Mouse (Mus musculus): Measurements from ENCODE around the gene Zfp36l1.
A peak's percentile ranks its signal among the peaks of the same experiment; 100 is the strongest.

Zfp36l1 gene

DNA sequence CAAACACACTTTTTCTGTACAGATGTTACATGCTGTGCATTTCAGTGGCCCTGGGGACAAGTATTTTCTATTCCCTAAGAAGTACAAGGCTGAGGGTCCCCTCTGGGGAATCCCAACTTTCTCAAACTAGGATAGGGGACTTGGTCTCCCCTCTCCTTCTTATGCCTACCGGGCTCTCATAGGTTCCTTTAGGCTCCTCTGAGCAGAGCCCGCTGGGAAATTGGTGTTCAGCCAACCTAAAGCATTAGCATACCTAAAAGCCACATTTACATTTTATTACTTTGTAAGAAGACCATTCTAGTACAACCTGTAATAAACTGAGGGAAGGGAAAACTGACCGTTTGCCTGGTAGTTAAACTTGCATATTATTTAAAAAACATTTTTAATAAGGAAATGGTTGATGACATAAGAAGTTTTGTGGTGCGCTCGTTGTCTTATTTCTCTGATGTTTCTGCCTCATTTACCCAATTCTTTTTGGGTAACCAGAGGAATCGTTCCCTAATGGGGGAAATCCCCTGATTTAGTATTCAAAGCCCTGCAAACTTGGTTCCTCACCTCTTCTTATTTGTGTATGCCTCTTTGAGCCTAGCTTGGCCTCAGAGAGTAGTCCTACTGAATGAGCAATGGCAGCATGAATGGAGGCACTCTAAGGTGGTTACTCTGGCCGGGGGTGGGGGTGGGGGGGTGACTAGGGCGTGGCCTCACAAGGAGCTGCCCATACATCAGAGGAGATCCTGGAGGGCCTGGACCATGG, 42.1 kb downstream of the Zfp36l1 start:
- peak; percentile 18 for DNase-seq (ENCODE audit: low spot score)

DNA sequence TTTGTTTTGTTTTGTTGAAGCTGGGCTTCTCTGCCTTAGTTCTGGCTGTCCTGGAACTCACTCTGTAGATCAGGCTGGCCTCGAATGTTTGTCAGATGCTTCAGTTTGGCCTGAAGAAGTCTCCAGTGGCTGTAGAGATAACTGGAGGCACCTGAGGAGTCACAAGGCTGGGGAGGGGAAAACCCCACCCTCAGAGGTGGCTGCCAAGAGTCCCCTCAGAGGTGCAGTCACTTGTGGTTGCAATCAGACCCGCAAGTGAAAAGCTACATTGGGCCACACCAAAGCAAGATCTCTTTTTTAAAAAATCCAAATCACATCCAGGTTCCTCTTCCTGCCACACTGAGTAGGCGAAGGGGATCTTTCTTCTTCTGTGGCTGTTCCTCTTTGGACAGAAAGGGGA, 43.8 kb downstream of the Zfp36l1 start:
- DNase-seq (ENCODE audit: low spot score): no peak

DNA sequence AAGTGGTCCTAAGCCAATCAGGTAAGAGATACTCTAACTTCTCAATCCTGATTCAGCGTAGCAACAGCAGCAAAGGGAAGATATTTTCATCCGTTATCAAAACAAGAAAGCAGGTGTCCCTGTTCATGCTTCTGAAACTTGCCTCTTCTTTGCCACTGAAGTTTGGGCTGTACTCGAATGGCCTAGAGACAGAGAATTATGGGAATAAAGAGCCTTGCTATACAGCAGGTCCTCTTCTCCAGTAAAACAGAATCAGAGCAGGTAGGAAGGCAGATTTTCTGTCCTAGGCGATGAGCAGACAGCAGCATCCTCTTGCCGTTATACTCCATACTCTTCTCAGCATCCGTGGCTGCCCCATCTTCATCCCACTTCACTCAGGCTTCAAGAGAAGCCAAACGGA, 44.8 kb downstream of the Zfp36l1 start:
- no peak for DNase-seq (ENCODE audit: low spot score)

DNA sequence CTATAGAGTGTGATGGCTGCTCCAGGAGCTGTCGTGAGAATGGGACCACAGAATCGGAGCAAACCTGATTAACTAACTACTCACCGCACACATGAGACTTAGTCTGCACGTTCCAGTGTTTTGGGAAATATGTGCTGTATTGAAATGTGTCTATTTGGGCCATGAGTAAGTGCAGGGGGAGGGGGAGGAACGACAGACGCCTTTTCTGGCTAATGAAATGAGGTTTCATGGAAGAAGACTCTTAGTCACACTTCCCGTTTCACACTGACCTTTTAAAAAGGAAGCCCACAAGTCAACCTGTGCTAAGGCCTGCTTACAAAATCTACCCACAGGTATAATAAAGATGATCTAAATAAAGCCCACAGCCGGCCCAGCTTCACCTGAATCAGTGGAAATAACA, 47.8 kb downstream of the Zfp36l1 start:
- no peak for DNase-seq (ENCODE audit: low spot score)

DNA sequence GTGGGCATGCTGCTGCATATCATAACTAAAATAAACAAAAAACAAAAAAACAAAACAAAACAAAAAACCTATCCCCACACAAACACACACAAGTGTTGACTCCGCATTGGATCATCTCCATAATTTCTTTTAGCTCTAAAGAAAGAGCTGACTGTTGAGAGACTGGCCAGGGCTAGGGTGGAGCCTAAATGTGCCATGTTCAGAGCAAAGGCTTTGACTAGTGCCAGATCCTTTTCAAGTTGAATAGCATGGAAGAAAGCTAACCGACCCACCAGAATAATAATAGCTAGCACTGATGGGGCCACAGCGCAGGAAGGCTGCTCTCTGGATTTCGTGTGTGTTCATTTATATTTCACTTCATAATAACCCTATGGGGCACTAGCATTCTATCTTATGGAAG, 48.5 kb downstream of the Zfp36l1 start:
- no peak for DNase-seq (ENCODE audit: low spot score)

DNA sequence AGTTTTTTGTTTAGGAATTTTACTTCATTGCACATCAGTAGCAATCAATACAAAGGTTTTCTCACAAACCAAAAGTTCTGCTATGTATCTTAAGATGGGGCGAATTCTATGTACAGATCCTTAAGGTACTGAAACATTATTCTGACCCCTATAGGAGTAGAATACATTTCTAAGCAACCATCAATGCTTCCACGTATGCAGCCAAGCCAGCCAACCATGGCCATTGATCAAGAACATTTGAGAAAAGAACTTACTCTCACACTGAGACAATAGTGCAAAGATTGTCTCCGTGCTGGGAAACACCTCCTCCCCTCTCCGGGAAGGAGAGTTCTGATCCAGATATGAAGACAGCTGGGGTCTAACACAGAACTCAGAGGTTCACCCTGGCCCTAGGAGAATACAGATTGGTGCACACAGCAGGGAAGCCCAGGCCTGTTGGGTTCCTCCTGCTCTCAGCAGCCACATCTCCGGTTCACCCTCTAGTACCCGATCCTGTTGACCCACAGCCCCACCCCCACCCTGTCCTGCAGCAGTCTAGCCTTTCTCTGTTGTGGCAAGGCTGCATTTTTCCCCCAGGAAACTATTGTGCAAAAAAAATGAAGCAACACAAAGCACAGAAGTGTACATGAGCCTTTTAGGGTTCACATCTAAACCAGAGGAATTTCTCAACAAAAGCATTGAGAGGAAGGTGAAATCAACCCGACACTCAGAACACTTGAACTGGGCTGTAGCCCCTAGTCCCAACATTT, 49.2 kb downstream of the Zfp36l1 start:
- DNase-seq (ENCODE audit: low spot score): no peak

DNA sequence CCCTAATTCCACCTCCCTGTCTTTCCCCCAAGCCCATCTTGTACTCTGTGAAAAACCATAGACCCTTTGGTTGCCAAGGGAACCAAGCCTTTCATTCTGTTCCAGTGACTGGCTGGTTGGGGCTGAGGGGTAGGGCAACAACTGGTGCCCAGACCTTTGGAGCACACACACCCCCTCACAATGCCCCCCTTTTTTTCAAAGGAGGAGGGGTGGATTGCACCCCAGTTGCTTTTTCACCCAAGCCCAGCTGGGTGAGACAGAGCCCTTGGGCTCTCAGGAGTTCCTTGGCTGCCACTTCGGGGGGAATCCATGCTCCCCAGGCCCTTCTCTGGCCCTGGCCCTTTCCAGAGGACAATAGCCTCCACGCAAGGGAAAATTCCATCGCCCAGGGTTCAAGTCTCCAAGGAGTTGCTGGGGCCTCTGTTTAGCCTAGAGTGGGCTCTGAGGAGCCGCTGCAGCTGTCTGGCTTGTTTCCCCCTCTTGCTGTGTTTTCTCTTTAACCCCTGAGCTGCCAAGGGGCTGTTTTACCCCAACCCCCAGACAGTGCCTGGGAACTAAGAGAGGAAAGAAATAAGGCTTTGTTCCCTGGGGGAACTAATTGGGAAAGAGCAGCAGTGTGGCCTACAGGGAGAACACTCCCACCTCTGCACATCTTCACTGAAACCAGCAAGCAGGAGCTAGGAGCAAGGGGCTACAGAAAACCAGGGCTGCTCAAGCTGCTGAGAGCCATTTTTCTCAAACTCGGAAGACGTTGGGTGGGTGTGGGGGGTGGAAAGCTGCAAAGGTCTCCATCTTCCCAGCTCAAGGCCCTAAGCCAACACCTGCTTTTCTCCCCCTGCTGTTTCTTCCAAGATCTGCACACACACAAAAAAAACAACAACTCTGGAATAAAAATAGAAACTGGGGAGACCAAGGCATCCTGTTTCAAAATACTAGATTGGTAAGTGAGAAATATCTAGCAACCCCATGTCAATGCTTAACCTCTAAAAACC, 50.1 kb downstream of the Zfp36l1 start:
- peak; percentile 90 for DNase-seq (ENCODE audit: low spot score)

DNA sequence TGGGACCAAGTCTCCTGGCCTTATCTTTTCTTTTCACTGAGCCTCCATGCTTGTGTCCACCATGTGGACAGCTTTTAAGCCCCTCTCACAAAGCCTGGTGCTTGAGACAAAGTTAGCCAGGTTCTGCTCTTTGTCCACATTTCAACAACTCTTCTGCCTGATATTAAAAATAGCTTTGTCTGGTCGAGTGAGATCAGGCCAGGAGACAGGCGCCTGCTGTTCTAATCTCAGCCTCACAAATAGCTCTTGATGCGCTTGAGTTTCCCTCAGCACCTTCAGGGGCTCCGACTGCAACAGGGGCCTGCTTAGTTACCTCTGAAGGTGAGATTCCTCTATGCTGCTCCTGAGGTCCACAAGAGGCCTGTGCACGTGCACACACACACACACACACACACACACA, 51.0 kb downstream of the Zfp36l1 start:
- DNase-seq (ENCODE audit: low spot score): no peak

DNA sequence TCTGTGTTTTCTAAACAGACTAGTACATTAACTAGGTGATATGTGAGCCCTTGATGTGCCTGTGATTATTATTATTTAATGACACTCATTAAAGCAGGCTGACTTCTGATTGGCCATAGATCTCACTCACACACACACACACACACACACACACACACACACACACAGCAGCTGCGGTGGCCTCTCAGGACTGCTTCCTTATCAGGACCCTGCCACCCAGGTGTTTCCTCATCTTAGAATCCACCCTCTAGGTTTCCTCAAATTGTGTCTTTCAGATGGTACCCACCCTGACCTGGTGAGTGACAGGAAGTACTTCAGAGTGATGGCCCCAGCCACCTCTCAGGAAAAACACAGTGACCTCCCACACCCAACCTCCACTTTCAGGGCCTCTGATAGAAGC, 52.0 kb downstream of the Zfp36l1 start:
- no peak for DNase-seq (ENCODE audit: low spot score)

DNA sequence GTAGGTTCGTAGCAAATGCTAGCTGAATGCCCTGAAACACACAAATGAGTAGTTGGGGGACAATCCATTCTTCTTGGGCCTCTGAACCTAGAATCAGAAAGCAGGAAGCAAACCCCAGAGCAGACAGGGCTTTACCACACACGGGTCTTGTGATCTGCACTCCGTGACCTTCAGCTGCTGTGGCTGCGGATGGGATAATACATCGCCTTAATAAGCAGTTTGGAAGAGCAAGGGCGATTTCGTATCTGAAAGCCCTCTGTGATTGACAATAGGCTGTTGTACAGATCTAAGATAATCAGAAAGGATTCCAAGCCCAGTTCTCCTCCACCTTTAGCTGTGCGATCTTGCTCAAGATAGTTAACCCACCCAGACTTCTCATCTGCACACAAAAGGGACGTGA, 52.5 kb downstream of the Zfp36l1 start:
- DNase-seq (ENCODE audit: low spot score): peak; percentile 51

DNA sequence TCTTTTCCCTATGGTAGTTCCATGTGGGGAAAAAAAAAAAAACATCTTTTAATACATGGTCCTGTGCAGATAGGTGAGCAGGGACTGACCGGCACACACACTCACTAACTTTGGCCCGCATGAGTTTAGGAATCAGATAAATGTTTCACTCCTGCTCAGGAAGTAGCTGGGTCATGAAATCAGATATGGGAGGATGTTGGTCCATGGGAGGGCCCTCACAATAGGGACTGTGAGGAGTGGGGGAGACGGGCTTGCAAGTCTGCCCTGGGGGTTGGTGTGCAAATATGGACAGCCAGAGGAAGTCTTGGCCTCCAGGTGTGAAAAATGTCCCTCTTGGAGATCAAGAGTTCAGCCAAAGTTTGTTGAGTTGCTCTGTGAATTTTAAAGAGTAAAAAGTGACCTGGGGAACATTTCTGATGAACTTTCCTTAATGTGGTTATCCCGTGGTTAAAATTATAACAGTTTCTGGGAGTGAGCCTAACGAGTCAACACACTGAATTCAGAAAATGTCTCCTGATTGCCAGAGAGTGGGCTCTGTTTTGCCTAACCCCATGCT, 53.0 kb downstream of the Zfp36l1 start:
- no peak for DNase-seq (ENCODE audit: low spot score)
